Mouse (Mus musculus): ENCODE measurements around the gene Plscr1.

- TF ChIP-seq POLR2A (IDR thresholded peaks at IDR 0.05; ENCODE audit: insufficient read depth, low read depth, low read length) (no peak), CTCF (IDR thresholded peaks at IDR 0.05; ENCODE audit: insufficient read depth, low read depth, low read length) (no peak)
Measured at GRCm38 (mm10) chr9:92309077-92309476, 59.5 kb downstream of the Plscr1 start, which contains the start of gene 1700057G04Rik.
